Comparison of ENCODE assay signal across 17 mouse cellular contexts in genomic region chr17:64502376-64502775, GRCm38 (mm10).
A peak's percentile ranks its signal among the peaks of the same experiment; 100 is the strongest.
DNase-seq lines count a peak whose midpoint lies in the region; ATAC-seq lines count a peak whose summit lies in the region.
"Had no signal": no experiment of that assay in that cellular context is flagged by ENCODE, and none has a peak within 500 bp of the region (broad histone marks: within the 10 kb centered on the region; RNA-seq: fewer than 3 reads in every experiment).

No protein-coding gene starts in this region.

- no peaks in the 10 kb centered on the region for H3K27me3 ChIP-seq in kidney, embryonic 16.5 days (ENCODE audit: insufficient read depth, low read length)
- H3K27me3 ChIP-seq: embryonic facial prominence, embryonic 12.5 days; forebrain, embryonic 13.5 days; forebrain, embryonic 15.5 days had no signal

- H3K27ac ChIP-seq in kidney, embryonic 16.5 days (ENCODE audit: low read length): no peak overlapping the region
- H3K27ac ChIP-seq: embryonic facial prominence, embryonic 10.5 days; embryonic facial prominence, embryonic 12.5 days; forebrain, embryonic 13.5 days; forebrain, embryonic 15.5 days had no signal

- peak; percentile 54 for DNase-seq in adrenal gland, adult 2 months
- DNase-seq in adrenal gland, postnatal 25 days: no peak
- DNase-seq in adrenal gland, postnatal 10 days: peak; percentile 31
- DNase-seq in adrenal gland, postnatal 36 days: peak; percentile 29 to 53
- DNase-seq in gastrocnemius, adult 18-20 months (ENCODE audit: low spot score): no peak
- DNase-seq in urinary bladder, adult 18-20 months (ENCODE audit: low spot score in 2 of 2): no peak
- DNase-seq: cerebellum, adult 11 months; cerebellum, adult 18-20 months; cerebellum, adult 9-10 months; cerebellum, postnatal 10 days; cerebellum, postnatal 25 days; forebrain, postnatal 0 days had no signal

- no peaks in the 10 kb centered on the region for H3K4me1 ChIP-seq in kidney, embryonic 16.5 days (ENCODE audit: insufficient read depth, low read length)
- H3K4me1 ChIP-seq: embryonic facial prominence, embryonic 12.5 days; forebrain, embryonic 13.5 days; forebrain, embryonic 15.5 days had no signal

- 94% methylated on average over 2 of the region's 2 CpGs for WGBS in kidney, embryonic 16.5 days

- H3K4me2 ChIP-seq in kidney, embryonic 16.5 days (replicated peaks; ENCODE audit: low read depth, low read length): no peak overlapping the region
- H3K4me2 ChIP-seq: embryonic facial prominence, embryonic 12.5 days; forebrain, embryonic 13.5 days; forebrain, embryonic 15.5 days had no signal

- H3K36me3 ChIP-seq in kidney, embryonic 16.5 days (ENCODE audit: insufficient read depth, low read length): no peaks in the 10 kb centered on the region
- H3K36me3 ChIP-seq: embryonic facial prominence, embryonic 10.5 days; embryonic facial prominence, embryonic 12.5 days; forebrain, embryonic 15.5 days had no signal

- H3K4me3 ChIP-seq in kidney, embryonic 16.5 days (ENCODE audit: low read length): no peak overlapping the region
- H3K4me3 ChIP-seq: embryonic facial prominence, embryonic 10.5 days; embryonic facial prominence, embryonic 12.5 days; forebrain, embryonic 13.5 days; forebrain, embryonic 15.5 days had no signal

- no peak overlapping the region for H3K9ac ChIP-seq in kidney, embryonic 16.5 days (replicated peaks; ENCODE audit: low read length)
- H3K9ac ChIP-seq: embryonic facial prominence, embryonic 12.5 days; forebrain, embryonic 13.5 days; forebrain, embryonic 15.5 days; forebrain, postnatal 0 days had no signal

- H3K9me3 ChIP-seq in kidney, embryonic 16.5 days (ENCODE audit: low read length): no peaks in the 10 kb centered on the region
- H3K9me3 ChIP-seq: embryonic facial prominence, embryonic 10.5 days; embryonic facial prominence, embryonic 12.5 days; forebrain, embryonic 13.5 days; forebrain, embryonic 15.5 days had no signal

- ATAC-seq in kidney, embryonic 16.5 days (ENCODE audit: low FRiP score, low TSS enrichment): no peak
- ATAC-seq: forebrain, embryonic 13.5 days; forebrain, embryonic 15.5 days; forebrain, postnatal 0 days had no signal

Comparison
In these comparisons a context has a peak if more than half of its experiments do, and no peak if none do; other contexts are left out.
1. DNase-seq: peak in adrenal gland, adult 2 months (single experiment), adrenal gland, postnatal 10 days (single experiment) and adrenal gland, postnatal 36 days (2 of 2); none in adrenal gland, postnatal 25 days (single experiment), gastrocnemius, adult 18-20 months (single experiment) and urinary bladder, adult 18-20 months (0 of 2).